Mouse (Mus musculus) gastrocnemius, postnatal 25 days (tissue): ENCODE data around the gene Fis1. TPM values are rescaled to one million over a fixed set of nuclear protein-coding genes. Genes with fewer than 3 reads are reported as not detected.
"Not testable (repeated sequence)": the region's sequence is repeated elsewhere in the genome, so short reads cannot be mapped to it uniquely, and the experiment has no call there.

Experiments used
- DNase-seq: peaks from one replicate; pipeline ENCODE4 v3.0.0; 2022
- long read RNA-seq, 2 experiments: library from polyadenylated mRNA; stranded (forward); transcript quantifications; one replicate each; pipeline ENCODE4 v2.0.0; 2021
- total RNA-seq, 2 experiments: library from RNA; stranded (reverse); gene quantifications; 1 replicate in 1 of 2; 2 replicates in 1 of 2; pipeline ENCODE4 v1.2.3; 2021

Gene Fis1
- 100 to 1,000 TPM; 159 to 164 TPM for total RNA-seq
- long read RNA-seq, experiment 1, transcript Fis1-201 (5 exons, 786 nt), result major isoform, 225 of 244 reads
- long read RNA-seq, experiment 1, partial matches to known transcripts, result 3 of 244 reads
- long read RNA-seq, experiment 1, other reads (novel, unspliced or antisense), result 15 of 244 reads
- long read RNA-seq, experiment 2, transcript Fis1-202 (5 exons, 948 nt), result minor isoform, 5 of 194 reads
- long read RNA-seq, experiment 2, transcript Fis1-201 (5 exons, 786 nt), result major isoform, 166 of 194 reads
- long read RNA-seq, experiment 2, partial matches to known transcripts, result 21 of 194 reads
- long read RNA-seq, experiment 2, other reads (novel, unspliced or antisense), result 2 of 194 reads

DNA sequence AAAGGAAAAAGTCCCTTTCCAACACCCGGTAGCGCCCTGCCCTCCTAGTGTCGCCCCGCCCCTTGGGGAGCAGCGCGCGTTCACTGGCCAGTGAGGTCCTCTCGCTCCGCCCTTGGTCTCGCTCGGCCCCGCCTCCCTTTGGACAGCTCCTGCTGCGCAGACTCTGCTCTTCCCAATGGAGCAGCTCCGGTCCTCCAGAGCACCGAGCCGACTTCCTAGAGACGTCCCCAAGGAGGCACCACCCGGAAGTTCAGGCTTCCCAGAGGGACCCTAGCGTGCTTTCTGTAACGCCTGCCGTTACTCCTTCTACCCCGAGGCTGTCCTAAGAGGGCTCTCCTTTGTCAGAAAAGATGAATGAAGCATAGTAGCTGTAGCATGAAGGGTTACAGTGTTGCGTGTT, at the start of gene Fis1:
Gene Fis1, plus strand, starts transcription at position 261 of the 400 bp plus-strand sequence.
- peak; percentile 97 for DNase-seq

DNA sequence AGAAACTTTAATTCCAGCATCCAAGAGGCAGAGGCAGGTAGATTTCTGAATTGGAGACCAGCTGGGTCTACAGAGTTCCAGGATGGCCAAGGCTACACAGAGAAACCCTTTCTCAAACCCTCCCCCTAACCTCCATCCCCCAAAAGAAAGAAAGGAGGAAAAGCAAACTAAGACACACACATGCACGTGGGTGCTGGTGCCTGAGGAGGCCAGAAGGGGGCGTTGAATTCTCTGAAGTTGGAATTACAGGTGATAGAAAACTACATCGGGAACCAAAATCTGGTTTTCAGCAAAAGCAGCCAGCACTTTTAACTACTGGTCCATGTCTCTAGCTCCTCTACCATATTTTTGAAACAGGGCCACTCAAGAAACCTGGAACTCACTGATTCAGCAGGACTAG, 48.5 kb upstream of the Fis1 start:
- DNase-seq, result no peak

DNA sequence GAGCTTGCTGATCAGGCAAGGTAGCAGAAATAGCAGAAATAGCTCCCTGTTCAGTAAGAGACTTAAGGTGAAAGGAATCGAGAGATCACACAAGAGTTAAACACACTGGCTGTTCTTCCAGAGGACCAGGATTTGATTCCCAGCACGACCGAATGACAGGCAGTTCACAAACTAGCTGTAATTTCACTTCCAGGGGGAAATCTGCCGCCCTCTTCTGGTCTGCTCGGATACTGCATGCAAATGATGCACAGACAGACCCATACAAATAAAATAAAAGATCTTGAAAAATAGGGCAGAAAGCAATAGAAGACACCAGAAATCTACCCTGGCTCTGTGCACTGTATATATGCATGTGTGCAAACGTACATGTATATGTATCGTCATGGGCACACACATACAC, 47.4 kb upstream of the Fis1 start:
- DNase-seq, result no peak

DNA sequence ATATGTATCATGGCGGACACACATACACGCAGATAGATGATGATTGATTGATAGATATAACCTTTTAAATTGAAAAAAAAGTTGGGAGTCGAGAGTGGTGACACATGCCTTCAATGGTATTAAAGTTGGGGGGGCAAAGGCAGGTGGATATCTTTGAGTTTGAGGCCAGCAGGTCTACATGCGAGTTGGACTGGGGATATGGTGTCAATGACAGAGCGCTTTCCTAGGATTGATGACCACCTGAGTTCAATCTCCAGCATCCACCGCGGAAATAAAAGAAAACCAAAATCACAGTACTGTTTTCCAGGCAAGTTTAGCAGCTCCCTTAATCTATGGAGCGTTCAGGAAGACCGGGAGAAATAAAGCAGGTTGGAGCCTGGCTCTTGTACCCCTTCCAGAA, 45.5 kb upstream of the Fis1 start:
- no peak for DNase-seq

GRCm38 (mm10) chr5:136907991-136908857, 44.9 kb upstream of the Fis1 start, which contains the start of gene Ift22:
Ift22 (plus strand) TSS chr5:136908150.
- DNase-seq, result peak; percentile 89

- no peak for DNase-seq
Observed at GRCm38 (mm10) chr5:136914183-136914582, 38.9 kb upstream of the Fis1 start.

DNA sequence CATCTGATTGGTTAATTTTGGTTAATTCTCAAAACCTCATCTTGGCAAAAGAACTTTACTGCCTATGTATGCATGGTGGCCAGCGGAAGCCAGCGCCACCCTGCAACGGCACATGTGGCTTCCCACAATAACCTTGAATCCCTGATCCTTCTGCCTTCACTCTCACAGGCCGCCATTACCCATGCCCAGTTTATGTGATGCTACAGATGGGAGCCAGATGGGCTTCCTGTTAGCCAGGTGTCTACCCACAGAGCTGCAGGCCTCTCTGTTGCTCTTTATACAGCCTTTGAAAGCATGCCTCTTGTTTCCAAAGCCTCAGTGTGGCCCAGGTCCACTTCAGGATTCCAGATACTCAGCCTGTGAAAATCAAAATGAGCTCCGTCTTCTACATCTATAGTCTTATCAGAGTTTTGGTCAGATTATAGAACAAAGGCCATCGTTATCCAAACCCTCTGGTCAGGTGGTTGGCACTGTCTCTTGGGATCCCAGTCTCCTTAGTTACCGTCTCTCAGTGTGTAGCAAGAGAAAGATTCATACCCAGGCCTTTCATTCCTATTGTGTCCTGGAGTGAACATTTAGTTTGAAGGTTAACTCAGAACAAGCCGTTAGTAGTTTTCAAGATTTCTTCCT, 35.3 kb upstream of the Fis1 start:
- no peak for DNase-seq

GRCm38 (mm10) chr5:136918655-136919472, 34.2 kb upstream of the Fis1 start:
- peak; percentile 71 for DNase-seq

DNA sequence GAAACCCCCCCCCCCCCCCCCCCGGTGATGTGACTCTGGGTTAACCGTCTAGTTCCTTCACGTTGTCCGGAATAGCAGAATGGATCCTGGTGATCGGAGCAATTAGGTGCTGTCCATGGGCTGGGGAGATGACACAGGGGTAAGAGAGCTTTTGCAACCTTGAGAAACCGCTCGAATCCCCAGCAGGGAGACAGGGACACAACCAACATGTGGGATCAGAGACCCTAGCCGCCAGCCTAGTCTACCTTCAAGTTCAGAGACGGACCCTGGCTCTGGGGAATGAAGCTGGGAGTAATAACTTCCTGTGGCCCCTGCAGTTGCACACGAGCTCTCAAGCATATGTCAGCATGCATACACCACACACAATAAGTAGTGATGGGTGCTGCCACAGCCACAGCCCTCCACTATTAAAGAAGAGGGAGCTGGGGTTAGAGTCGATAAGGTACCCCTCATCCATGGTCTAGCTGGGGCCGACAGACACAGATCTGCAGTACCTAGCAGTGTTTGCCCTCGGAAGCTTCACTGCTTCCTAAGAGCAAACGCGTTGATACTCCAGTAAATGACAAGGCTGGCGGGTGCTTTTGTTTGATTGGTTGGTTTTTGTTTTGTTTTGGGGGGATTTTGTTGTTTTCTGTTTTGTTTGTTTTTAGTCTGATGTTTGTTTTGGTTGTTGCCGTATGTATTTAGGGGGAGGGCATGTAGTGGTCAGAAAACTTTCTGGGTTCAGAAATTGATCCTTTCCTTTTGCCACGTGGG, 33.4 kb upstream of the Fis1 start:
- DNase-seq, result no peak

- DNase-seq, result no peak
Observed at GRCm38 (mm10) chr5:136922830-136923229, 30.2 kb upstream of the Fis1 start.

- no peak for DNase-seq
Observed at GRCm38 (mm10) chr5:136923751-136924478, 29.2 kb upstream of the Fis1 start.

DNA sequence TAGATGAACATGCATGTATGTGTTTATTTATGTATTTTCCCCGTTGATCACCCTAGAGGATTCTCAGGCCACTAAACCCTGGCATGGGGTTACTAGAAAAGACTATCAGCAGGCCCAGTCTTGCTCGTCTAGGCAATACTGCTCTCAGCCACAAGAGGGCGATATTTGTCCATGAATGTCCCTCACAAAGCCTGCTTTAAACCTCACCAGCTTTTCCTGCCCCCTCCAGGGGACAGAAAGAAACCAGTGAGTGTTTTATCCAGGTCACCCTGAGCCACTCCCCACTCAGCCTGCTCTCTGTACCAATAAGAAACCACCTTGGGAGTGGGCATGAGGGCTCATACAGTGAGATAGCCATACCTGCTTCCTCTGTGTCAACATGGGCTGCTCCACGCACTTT, 24.0 kb upstream of the Fis1 start:
- DNase-seq, result peak; percentile 60

DNA sequence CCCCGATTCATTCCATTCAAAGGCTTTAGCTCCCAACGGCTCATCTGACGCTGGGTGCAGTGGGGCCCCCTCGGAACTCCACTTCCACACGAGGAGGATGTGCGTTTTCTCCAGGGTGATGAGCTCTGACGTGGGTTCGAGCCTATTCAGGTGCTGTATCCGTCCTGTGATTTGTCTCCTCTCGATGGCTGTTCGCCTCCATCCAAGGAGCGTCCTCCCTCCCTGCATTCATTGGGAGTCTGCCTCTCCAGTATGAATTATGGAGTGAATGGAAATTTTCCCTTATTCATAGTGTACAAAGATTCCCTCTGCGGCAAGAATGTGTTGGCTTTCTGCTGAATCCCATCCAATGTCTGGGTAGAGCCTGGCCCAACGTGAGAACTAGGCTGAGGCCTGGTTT, 21.2 kb upstream of the Fis1 start:
- no peak for DNase-seq

GRCm38 (mm10) chr5:136932956-136933355, 20.1 kb upstream of the Fis1 start:
- DNase-seq, result no peak

DNA sequence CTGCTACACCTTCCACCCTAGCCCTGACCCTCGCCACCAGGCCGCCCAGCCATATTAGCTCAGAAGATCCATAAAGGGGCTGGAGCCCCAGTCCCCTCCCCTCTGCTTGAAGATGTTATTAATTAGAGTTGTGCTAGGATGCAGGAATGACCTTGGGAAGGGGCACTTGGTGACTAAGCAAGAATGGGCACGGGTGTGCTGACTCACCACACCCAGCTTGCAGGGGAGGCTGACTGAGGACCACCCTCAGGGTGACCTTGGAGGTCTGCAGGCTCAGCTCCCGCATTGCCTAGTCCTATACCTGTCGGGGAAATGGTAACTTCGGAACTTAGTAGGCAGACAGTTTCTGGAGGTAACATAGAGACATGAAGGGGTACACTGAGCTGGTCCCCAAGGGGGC, 19.1 kb upstream of the Fis1 start:
- DNase-seq, result no peak

GRCm38 (mm10) chr5:136935905-136936695, 17.0 kb upstream of the Fis1 start:
- no peak for DNase-seq

DNA sequence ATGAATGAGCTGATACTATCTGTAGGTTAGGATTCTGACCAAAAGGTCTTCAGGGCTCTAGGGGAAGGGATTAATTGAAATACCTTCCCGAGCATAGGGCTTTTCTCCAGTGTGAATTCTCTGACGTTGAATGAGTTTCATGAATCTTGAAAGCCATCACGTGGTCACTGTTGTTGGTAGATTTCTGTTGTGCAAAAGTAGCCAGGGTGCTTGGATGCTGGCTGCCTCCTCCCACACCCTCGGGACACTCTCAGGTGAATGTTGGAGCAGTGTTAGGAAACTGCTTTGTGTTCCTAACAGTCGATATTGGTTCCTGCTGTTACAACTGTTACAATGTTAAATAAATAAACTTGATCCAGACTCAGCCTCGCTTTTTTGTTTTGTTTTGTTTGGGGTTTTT, 16.3 kb upstream of the Fis1 start:
- no peak for DNase-seq

DNA sequence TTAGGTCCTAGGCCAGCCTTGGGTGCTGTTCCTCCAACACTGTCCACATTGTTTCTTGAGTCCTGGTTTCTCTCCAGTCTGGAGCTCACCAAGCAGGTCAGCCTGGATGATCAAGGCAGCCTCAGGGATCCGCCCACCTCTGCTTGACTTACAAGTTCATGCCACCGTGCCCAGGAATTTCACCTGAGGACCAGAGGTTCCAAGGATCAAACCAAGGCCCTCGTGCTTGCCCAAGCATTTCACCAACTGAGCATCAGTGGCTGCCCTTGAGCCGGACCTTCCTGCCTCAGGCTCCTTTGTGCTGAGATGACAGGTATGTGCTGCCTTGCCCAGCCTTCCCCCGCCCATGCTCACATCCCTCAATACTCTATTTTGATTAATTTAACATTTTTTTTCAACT, 15.5 kb upstream of the Fis1 start:
- no peak for DNase-seq

DNA sequence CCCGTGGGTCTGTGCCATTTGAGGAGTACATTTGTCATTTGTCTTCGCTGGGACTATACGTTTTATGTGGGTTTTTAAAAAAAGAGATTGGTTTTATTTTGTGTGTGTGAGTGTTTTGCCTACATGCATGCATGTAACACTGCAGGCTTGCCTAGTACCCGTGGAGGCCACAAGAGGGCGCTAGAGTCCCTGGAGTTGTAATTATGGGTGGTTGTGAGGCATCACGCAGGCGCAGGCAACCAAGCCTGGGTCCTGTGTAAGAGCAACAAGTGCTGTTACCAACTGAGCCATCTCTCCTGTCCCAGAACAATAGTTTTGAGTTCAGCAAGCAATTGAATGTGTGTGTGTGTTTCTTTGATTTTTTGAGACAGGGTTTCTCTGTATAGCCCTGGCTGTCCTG, 13.8 kb upstream of the Fis1 start:
- no peak for DNase-seq

GRCm38 (mm10) chr5:136940029-136940428, 13.0 kb upstream of the Fis1 start:
- not testable (repeated sequence) for DNase-seq
